Mouse (Mus musculus) embryo, embryonic 10.5 days (tissue): ENCODE measurements around the gene Rbm19.

Source experiments
- DNase-seq: peaks from one replicate; pipeline ENCODE4 v3.0.0-alpha.2; 2015; ENCODE audit warnings: low spot score

The Rbm19 gene

DNA sequence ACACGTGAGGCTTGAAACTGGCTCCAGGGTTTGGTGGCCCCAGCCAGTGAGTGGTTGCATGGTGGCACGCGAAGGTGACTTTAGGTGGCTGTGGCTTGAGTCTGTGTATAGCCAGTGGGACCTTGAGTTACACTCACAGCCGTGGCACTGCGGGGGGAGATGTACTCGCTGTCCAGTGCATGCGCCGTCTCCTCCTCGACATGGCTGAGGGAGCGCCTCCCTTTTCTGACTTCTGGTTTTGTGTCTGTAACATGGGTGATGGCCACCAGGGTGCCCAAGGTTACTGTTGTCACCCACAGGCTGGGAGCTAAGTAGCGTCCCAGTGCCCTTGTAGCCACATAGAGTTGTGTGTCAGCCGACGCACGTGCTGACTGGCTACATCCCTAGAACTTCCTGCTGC is 19.1 kb downstream of the Rbm19 start:
- no peak for DNase-seq

DNA sequence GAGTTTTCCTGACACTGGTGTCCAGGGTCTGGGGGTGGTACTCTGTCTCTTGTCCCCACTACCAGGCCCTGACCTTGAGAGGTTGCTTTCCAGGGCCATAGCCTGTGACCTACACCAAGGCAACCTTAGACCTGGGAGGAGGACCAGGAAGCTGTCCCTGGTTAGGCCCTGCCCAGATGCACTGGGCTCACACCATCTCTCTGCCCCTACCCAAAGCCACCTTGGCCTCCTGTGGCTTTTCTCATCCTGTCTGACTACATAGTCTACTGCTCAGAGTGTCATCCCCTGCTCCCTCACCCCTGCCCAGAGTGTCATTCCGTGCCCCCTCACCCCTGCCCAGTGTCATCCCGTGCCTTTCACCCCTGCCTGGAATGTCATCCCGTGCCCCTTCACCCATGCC is 19.6 kb downstream of the Rbm19 start:
- no peak for DNase-seq

DNA sequence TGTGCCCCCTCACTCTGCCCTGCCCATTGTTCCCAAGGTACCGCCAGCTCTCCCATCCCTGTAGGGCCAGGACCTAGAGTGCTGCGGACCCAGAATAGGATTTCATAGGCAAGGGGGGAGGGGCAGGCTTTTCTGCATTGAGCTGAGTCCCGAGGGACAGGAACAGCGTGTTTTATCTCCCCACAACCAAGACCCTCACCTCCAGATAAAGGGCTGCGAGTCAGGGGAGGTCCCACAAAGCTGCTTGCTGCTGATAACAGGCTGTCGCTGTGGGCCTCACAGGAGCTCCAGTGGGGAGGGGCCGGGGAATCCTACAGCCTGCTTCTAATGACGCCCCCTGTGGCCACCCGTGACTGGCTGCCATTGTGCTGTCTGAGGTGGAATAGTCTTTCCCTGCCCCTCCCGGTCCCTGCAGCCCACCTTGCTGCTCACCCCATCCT is 20.0 kb downstream of the Rbm19 start:
- DNase-seq = peak; percentile 21

DNA sequence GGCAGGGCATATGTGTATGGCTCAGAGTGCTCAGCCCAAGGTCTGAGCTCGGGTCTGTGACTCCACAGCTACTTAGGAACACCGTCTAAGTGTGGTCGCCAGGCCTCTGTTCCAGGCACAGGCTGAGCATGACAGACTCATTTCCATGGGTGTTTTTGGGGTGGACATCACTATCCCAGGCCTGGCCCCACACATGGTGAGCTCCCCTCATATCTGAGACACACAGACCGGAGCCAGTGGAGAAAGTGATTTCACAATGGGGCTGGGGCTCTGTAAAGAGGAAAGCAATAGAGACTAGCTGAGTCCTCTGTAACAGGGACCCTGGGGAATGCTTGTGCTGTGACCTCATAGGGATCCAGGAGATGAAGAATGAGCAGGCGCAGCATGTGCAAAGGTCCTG is 20.8 kb downstream of the Rbm19 start:
- DNase-seq = no peak

DNA sequence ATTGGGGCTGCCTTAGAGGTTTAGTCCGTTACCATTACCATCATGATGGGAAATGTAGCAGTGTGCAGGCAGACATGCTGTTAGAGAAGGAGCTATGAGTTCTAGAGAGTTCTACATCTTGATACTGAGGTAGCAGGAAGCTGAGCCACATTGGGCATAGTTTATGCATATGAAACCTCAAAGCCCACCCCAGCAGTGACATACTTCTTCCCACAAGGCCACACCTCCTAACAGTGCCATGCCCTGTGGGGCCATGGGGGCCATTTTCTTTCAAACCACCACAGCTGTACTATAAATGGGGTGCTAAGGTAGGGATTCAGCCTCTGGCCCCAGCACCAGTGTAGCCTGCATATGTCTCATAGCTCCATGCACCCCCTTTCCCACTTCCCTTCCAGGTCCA is 21.6 kb downstream of the Rbm19 start:
- DNase-seq = no peak

DNA sequence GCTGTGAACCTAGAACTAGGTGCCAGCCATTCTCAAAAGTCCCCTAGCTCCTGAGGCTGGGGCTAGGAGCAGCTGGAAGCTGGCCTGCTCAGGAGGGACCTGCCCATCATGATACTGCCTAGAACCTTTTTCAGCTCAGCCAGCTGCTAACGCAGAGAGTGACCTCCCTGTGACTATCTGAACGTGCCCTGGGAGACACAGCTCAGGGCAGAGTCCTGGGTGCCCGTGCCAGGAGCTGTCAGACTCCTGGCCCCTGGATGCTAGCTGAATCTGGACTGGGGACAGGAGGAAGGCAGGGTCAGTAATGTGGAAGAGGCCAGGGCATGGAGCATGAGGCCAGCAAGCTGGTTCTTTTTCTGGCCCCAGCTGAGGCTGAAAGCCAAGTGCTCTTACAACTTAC is 22.1 kb downstream of the Rbm19 start:
- no peak for DNase-seq

DNA sequence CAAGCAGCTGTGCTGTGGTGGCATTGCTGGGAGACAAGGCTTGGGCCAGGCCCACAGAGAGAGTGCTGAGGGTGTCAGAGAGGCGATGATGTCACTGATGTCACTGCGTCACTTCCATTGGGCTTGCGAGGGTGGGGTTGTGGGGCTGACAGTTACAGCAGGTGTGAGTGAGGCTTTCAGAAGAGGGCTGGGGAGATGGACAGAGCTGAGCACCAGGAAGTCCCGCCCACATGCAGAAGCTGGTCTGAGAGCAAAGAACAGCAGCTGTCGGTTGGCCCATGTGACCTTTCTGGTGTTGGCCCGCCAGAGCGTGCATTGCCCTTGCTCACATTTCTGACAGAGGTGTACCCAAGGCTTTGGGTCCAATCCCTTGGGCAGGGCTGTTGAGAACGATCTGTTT is 23.0 kb downstream of the Rbm19 start:
- peak; percentile 36 for DNase-seq

DNA sequence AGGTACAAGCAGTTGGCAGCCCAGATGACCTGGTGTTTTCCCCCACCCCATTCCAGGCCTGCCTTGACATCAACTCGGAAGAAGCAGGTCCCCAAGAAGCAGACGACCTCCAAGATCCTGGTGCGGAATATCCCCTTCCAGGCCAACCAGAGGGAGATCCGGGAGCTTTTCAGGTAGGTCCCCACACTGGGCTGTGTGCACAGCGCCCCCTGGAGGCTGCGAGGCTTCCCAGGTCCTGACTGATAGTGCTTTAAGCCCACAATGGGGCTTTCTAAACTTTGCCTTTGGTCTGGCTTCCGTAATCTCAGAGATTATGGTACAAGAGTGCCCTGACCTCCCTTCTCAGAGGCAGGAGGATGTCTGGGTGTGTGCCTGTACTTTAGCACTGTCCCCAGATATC is 27.7 kb downstream of the Rbm19 start:
- DNase-seq = peak; percentile 45

DNA sequence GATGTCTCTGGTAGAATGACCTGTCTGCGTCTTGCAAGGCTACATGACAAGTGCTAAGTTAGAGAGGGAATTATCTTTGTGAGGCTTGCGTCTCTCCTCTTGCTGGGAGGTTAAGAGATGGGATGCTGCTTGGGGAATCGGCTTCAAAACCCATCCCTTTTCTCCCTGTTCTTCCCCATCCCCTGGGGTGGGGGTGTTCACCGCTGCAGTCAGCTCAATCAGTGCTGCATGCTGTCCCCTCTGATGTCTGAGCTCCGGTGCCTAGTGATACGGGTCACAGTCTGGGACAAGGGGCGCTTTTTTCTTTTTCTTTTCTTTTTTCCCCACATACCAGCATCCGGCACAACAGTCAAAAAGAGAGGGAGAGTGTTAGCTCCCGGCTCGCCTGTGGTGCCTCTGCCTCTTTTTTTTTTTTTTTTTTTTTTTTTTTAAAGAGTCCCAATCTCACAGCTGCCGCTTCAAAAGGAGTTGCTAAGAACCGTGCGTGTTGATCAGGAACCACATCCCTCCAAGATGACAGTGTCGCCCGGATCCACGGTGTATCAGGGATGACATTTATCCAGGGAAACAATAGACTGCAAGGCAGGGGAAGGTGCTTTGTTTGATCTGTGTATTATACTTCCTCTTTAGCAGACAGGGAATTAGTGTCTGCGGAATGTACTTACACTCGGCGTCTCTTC is 29.2 kb downstream of the Rbm19 start:
- no peak for DNase-seq

DNA sequence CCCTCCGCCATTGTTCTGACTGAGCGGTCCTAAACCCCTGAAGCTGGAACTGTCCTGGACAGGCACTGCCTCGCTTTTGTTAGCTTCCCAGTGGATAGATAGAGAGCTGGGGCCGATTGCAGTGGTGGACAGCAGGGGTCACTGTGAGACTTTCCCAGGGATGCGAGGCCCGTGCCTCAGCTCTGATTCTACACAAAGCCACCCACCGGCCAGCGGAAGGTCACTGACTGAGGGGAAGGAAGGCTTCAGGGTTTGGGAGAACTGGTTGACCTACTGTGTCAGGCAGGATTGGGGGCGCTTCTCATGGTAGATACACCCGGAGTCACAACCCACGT is 29.8 kb downstream of the Rbm19 start:
- DNase-seq = peak; percentile 87

DNA sequence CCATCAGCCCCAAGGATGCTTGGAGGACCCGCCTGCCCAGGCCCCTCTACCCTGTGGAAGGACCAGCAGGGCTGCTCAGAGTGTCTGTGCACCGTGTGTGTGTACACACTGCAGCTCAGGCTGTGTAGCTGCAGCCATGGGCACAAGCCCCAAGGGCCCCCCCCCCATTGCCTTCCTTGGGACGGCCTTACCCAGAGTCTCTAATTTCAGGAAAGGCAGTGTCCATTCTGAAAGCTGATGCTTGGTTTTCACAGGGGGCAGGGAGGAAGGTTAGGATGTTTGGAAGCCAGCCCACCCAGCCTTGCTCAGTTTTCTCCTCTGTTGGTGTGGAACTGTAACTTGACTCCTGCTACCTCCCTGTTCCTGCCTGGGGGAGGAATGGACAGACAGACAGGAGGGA is 30.6 kb downstream of the Rbm19 start:
- DNase-seq = peak; percentile 33

DNA sequence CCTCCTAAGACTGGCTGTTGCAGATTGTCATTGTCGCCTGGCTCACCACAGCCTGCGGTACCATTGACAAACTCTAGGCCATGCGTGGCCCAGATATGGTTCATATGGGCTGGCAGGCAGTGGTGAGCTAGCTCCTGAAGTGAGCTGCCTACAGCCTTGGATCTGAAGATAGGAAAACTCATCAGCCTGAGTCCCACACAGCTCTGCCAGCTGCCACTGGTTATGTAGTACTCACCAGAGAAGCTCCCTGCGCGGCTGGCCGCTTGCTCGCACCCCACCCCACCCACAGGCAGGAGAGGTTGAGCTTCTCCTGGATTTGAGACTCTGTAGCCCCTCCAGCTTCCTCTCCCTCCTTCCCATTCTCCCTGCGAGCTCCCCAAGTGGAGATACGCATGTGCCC is 32.0 kb downstream of the Rbm19 start:
- no peak for DNase-seq

DNA sequence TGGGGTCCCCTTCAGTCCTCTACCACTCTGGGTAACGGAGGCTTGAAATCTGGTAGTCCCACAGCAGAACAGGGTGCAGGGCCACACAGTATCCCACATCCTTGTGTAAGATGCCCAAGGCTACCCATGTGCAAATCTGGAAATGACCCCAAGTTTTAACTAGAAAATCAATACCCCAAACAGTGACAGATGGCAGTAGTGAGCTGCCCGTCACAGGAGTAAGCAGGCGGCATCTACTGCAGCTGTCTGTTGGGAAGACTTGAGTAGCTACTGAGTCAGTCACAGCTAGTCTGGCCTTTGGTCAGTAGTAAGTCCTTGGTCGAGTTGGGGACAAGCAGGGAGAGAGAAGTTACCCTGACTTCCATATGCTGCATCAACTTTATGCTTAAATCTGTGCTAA is 34.9 kb downstream of the Rbm19 start:
- DNase-seq = peak; percentile 18

DNA sequence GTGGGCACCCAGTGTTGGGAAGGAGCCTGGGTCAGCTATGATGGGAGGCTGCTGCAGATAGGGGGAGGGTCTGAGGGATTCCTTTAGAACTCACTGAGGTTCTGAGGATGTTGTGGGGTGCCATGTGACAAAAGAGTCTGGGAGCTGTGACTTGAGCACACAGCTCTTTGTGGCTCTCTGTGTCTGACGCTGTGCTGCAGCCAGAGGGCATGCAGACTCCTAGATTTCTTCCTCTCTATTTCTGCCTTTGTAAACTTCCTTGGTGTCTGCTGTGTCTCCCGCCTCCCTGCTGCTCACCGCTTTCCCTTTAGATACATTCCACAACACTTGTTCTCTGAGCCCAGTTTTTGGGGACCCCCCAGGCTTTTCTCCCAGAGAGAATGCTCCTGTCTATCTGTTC is 36.9 kb downstream of the Rbm19 start:
- no peak for DNase-seq

DNA sequence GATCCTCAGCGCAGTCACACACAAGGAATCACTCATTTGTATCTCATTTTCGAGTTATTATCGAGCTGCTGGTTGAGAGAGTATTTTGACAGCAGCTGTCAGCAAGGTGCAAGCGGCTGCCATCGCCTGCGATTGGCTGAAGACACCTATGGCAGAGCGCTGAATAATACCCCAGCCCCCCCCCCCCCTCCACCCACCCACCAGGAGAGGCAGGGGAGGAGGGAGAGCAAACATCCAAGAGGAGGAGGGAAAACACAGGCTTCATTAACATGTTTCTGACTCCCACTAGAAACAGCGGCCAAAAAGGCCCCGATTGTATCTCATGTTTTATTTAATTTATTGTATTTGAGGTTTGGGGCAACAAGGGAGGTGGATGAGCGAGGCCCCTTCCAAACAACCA is 39.4 kb downstream of the Rbm19 start:
- no peak for DNase-seq

DNA sequence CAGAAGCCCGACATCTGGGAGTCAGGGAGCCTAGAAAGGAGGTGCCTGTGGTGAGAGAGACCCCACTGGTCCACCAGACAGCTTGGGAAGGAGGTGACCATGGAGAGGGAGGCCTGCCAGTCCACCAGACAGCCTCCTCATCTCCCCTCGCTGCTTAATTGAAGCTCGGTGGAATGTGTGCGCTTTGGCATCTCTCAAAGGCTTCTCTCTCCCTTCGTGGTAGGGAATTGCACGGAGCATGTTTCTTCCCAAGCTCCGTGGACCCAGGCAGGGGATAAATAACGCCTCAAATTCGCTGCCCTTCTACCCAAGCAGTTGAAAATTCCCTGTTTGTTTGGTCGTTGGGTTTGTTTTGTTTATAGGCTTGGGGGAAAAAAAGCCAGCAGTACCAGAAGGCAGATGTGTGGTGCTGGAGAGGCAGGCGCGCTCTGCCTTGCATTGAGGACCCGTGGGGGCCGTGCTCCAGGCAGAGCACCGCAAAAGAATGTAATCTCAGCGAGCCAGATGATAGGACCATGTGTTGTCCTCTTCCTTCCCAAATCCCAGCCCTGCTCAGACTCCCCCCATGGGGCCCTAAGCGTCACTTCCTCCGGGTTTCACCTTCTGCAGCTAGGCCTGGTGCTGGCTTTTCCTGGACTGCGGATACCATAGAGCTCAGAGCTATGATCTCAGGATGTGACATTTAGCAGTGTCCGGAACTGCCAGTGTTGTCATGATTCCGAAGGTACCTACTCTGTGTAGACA is 40.1 kb downstream of the Rbm19 start:
- no peak for DNase-seq

DNA sequence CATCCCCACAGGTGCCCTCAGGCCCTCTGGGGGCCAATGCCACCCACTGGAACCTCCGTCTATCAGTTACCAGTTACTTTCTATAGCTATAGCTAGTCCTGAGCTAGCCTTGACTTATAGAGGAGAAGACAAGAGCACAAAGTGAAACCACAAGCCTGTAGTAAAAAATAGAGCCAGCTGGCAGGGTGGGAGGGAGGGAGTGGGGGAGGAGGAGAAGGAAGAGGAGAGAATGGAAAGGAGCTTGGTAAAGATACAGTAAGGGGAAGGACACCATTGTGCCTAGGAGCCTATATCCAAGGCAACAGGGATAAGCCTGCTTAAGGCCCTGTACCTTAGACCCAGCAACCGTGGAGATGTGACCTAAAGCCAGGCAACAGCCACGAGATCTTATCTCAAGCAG is 40.9 kb downstream of the Rbm19 start:
- no peak for DNase-seq

DNA sequence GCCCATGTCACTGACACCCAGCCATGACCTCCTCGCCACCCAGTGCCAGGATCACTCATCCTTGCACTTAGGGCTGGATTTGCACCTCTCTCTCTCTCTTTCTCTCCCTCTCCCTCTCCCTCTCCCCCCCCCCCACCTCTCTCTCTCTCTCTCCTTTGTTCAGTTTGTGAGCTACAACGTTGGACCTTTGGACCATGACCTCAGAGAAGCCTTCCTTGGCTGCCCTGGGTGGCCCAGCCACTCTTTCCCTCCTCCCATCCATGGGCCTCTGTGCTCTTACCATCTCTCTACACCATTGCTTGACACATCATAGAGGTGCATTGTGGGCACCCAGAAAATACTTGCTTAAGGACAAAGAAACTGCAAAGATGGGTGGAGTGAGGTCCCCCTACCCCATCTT is 42.2 kb downstream of the Rbm19 start:
- no peak for DNase-seq

DNA sequence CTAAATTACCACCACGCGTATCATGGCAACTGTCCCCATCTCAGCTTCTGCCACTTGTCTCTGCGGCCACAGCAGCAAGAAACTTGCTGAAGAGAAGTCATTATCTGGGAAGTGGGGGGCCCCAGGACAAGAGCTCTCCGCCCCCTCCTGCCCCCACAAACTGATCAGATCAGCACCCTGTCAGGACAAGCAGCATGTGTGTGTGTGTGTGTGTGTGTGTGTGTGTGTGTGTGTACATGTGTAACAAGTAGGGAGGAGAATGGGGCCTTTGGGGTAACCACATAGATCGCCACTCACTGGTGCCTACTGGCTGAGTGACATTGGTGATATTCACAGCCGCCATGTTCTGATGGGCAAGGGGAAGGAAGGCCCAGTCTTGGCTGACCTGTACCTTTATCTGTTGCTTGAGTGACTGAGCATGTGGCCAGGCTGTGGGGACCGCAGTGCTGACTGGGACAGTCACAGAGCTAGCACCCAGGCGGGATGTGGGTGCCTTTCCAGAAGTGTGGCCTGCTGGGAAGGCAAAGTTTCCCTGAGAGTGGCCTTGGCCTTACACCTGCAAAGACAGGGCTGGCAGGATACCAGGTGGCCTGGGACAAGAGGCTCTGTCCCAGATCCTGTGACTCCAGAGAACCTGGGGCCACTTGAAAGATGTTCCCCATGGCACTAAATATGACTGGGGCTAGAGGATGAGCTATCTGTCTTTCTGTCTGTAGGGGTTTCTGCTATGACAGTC is 44.8 kb downstream of the Rbm19 start:
- no peak for DNase-seq

DNA sequence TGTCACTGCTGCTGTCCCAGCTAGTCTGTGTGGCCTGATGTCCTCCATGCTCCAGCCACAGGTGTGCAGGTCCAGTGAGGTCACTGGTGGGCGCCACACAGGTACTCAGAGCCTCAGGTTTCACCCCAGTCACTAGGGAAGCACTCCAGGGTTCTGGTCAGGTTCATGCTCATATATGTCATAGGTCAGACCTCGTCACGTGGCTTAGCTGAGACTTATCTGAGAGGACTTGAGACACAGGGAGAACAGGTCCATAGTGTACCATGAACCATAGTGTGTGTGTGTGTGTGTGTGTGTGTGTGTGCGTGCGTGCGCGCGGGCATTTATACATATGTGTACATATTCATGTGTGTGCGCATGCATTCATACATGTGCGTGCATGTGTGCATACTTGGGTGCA is 46.4 kb downstream of the Rbm19 start:
- DNase-seq = no peak

DNA sequence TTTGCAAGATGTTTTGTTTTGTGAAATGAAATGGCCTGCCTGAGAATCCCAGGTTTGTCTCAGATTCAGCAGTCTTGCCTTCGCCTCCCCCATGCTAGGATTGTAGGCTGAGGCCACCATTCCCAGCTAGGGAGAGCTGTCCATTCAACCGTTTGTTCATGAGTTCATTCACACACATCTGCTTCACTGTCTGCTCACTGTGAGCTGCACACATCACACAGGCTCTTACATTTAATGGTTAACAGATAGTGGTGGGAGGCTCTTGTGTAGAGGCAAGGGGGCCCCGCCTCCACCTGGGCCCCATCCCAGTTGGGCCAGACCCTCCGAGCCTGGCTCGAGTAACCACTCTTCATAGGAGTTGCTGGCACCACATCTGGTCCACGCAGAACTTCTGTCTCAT is 47.2 kb downstream of the Rbm19 start:
- DNase-seq = no peak

DNA sequence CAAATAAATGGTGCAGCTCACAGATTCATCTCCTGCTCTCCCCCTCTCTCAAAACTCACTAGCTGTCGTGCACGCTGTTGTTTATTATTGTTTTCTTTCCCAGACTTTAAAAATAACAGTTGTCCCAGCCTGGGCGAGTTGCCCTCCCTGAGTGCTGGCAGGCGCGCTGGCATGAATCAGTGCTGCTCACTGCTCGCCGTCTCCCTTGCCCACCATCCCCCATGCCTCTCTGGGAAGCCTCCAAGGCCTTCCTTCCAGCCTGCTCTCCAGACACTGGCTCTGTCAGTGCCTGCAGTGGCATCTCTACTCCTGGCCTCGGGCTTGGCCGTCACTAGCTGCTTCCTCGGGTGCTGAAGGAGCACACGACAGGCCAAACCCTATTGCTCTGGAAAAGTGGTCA is 48.2 kb downstream of the Rbm19 start:
- DNase-seq = no peak
